Mouse (Mus musculus) intestine, embryonic 15.5 days (tissue): ENCODE measurements around the gene Shkbp1. TPM values are rescaled to one million over a fixed set of nuclear protein-coding genes. Genes with fewer than 3 reads are reported as not detected.

Source experiments
- ATAC-seq: fragments of 200-750 bp; cut with Nextera tagmentation; 2 replicates; pipeline ENCODE4 v1.8.0; 2017; ENCODE audit warnings: moderate TSS enrichment, moderate library complexity
- H3K27ac ChIP-seq: fragments of 300-500 bp; sonication (generic); 2 replicates; pipeline ENCODE4 v1.5.1; 2015; ENCODE audit warnings: mild to moderate bottlenecking, inconsistent platforms
- H3K27me3 ChIP-seq: fragments of 300-500 bp; sonication (generic); replicated peaks from 2 replicates; pipeline ENCODE4 v1.6.1; 2015; ENCODE audit warnings: inconsistent platforms
- H3K36me3 ChIP-seq: fragments of 300-500 bp; sonication (generic); 2 replicates; pipeline ENCODE4 v1.6.1; 2015; ENCODE audit warnings: inconsistent platforms
- H3K4me1 ChIP-seq: fragments of 300-500 bp; sonication (generic); replicated peaks from 2 replicates; pipeline ENCODE4 v1.6.1; 2015; ENCODE audit warnings: inconsistent platforms
- H3K4me2 ChIP-seq: fragments of 300-500 bp; sonication (generic); replicated peaks from 2 replicates; pipeline ENCODE4 v1.6.1; 2015; ENCODE audit warnings: mild to moderate bottlenecking, inconsistent platforms
- H3K4me3 ChIP-seq: fragments of 300-500 bp; sonication (generic); replicated peaks from 2 replicates; pipeline ENCODE4 v1.5.1; 2015; ENCODE audit warnings: inconsistent platforms
- H3K9ac ChIP-seq: fragments of 300-500 bp; sonication (generic); 2 replicates; pipeline ENCODE4 v1.6.1; 2015; ENCODE audit warnings: inconsistent platforms
- H3K9me3 ChIP-seq: fragments of 300-500 bp; sonication (generic); 2 replicates; pipeline ENCODE4 v1.6.1; 2016; ENCODE audit warnings: inconsistent platforms
- whole genome bisulfite sequencing: fragments of 180-500 bp; shearing (Covaris S2); methylation state at CpG from one replicate; pipeline ENCODE4 v1.1.7; 2015; 5-methylcytosine and 5-hydroxymethylcytosine counted together
- polyA plus RNA-seq: library from polyadenylated mRNA; unstranded; fragments of >200 nt; fragmentation: Nextera tagmentation; extraction: Ambion mirVana; gene quantifications from 2 replicates; pipeline ENCODE4 v1.2.1, GENCODE M21; 2015

The Shkbp1 gene
- polyA plus RNA-seq, 1 experiment from 2014 or later: 35.0 TPM

GRCm38 (mm10) chr7:27360749-27361148, 4.9 kb upstream of the Shkbp1 start:
- Histone ChIP-seq H3K9ac (no peak overlapping the region), H3K4me2 (peak overlapping the region; percentile 92), H3K36me3 (no peaks in the 10 kb centered on the region), H3K27ac (no peak overlapping the region), H3K4me1 (peaks cover 14% of the 10 kb centered on the region), H3K9me3 (no peaks in the 10 kb centered on the region), H3K27me3 (peaks cover 27% of the 10 kb centered on the region), H3K4me3 (peak overlapping the region; percentile 5; the same call in 1 of the 2 replicates)
- ATAC-seq: no peak
- 53% methylated on average over 6 of the region's 6 CpGs for whole genome bisulfite sequencing

GRCm38 (mm10) chr7:27359706-27360358, 4.0 kb upstream of the Shkbp1 start:
- no peak overlapping the region for H3K4me3 ChIP-seq
- no peak for ATAC-seq
- H3K27ac ChIP-seq: no peak overlapping the region
- no peaks in the 10 kb centered on the region for H3K36me3 ChIP-seq
- H3K27me3 ChIP-seq: peaks cover 18% of the 10 kb centered on the region
- 89% methylated on average over 9 of the region's 9 CpGs for WGBS
- H3K9ac ChIP-seq: no peak overlapping the region
- no peak overlapping the region for H3K4me2 ChIP-seq
- H3K4me1 ChIP-seq: peaks cover 14% of the 10 kb centered on the region
- H3K9me3 ChIP-seq: no peaks in the 10 kb centered on the region

- H3K9ac ChIP-seq: no peak overlapping the region
- H3K27ac ChIP-seq: no peak overlapping the region
- no peaks in the 10 kb centered on the region for H3K9me3 ChIP-seq
- H3K36me3 ChIP-seq: no peaks in the 10 kb centered on the region
- H3K4me1 ChIP-seq: peaks cover 18% of the 10 kb centered on the region
- H3K27me3 ChIP-seq: peaks cover 11% of the 10 kb centered on the region
- H3K4me3 ChIP-seq: no peak overlapping the region
- H3K4me2 ChIP-seq: no peak overlapping the region
- no peak for ATAC-seq
- WGBS: 70% methylated on average over 2 of the region's 2 CpGs
Measured at GRCm38 (mm10) chr7:27359162-27359561, 3.3 kb upstream of the Shkbp1 start.

- Histone ChIP-seq H3K9ac (no peak overlapping the region), H3K4me1 (peaks cover 18% of the 10 kb centered on the region), H3K9me3 (no peaks in the 10 kb centered on the region), H3K36me3 (no peaks in the 10 kb centered on the region), H3K27ac (peak overlapping the region; percentile 85), H3K27me3 (0 out of 2 replicates have a peak, but pooled peaks cover 3% of the 10 kb centered on the region), H3K4me3 (0 out of 2 replicates have a peak overlapping the region, but pooled peaks have one; percentile 74), H3K4me2 (peak overlapping the region; percentile 82)
- 22% methylated on average over 3 of the region's 3 CpGs for WGBS
- no peak for ATAC-seq
Measured at GRCm38 (mm10) chr7:27357595-27357978, 1.8 kb upstream of the Shkbp1 start.

- 6% methylated on average over 27 of the region's 27 CpGs for WGBS
- ATAC-seq: no peak
- Histone ChIP-seq H3K9ac (peak within 1 kb of the TSS; percentile 38), H3K36me3 (no peaks in the 10 kb centered on the region), H3K4me2 (peak within 1 kb of the TSS; percentile 82), H3K4me3 (peak within 1 kb of the TSS; percentile 74), H3K9me3 (no peaks in the 10 kb centered on the region), H3K4me1 (peaks cover 18% of the 10 kb centered on the region), H3K27me3 (no peaks in the 10 kb centered on the region), H3K27ac (peak within 1 kb of the TSS; percentile 85)
Measured at GRCm38 (mm10) chr7:27356861-27357594, 1.2 kb upstream of the Shkbp1 start, which contains the start of gene Gm20479. Gene Gm20479 (minus strand): TSS chr7:27357419.

- peak; percentile 39 for ATAC-seq
- H3K4me1 ChIP-seq: peaks cover 18% of the 10 kb centered on the region
- peak overlapping the region; percentile 82 for H3K4me2 ChIP-seq
- H3K36me3 ChIP-seq: no peaks in the 10 kb centered on the region
- no peaks in the 10 kb centered on the region for H3K9me3 ChIP-seq
- no peaks in the 10 kb centered on the region for H3K27me3 ChIP-seq
- peak overlapping the region; percentile 74 for H3K4me3 ChIP-seq
- peak overlapping the region; percentile 85 for H3K27ac ChIP-seq
- peak overlapping the region; percentile 38; the same call in 1 of the 2 replicates for H3K9ac ChIP-seq
- under 1% methylated on average over 16 of the region's 16 CpGs for WGBS
Measured at GRCm38 (mm10) chr7:27356248-27356647, 429 bp upstream of the Shkbp1 start.

GRCm38 (mm10) chr7:27355261-27355660, 558 bp downstream of the Shkbp1 start:
- Histone ChIP-seq H3K27ac (peak overlapping the region; percentile 40; the same call in 1 of the 2 replicates), H3K4me1 (peaks cover 18% of the 10 kb centered on the region), H3K27me3 (no peaks in the 10 kb centered on the region), H3K4me3 (peak overlapping the region; percentile 74), H3K9me3 (no peaks in the 10 kb centered on the region), H3K36me3 (0 out of 2 replicates have a peak, but pooled peaks cover 4% of the 10 kb centered on the region), H3K9ac (peak overlapping the region; percentile 57), H3K4me2 (peak overlapping the region; percentile 82)
- 8% methylated on average over 14 of the region's 14 CpGs for WGBS
- ATAC-seq: no peak

- H3K9me3 ChIP-seq: no peaks in the 10 kb centered on the region
- H3K27me3 ChIP-seq: no peaks in the 10 kb centered on the region
- H3K36me3 ChIP-seq: 0 out of 2 replicates have a peak, but pooled peaks cover 5% of the 10 kb centered on the region
- no peak overlapping the region for H3K9ac ChIP-seq
- peaks cover 18% of the 10 kb centered on the region for H3K4me1 ChIP-seq
- no peak overlapping the region for H3K27ac ChIP-seq
- H3K4me2 ChIP-seq: peak overlapping the region; percentile 82
- ATAC-seq: no peak
- 0 out of 2 replicates have a peak overlapping the region, but pooled peaks have one; percentile 2 for H3K4me3 ChIP-seq
- WGBS: 45% methylated on average over 4 of the region's 4 CpGs
Measured at GRCm38 (mm10) chr7:27354783-27355182, 1.0 kb downstream of the Shkbp1 start.

GRCm38 (mm10) chr7:27354144-27354543, 1.7 kb downstream of the Shkbp1 start:
- H3K27ac ChIP-seq: no peak overlapping the region
- H3K27me3 ChIP-seq: no peaks in the 10 kb centered on the region
- H3K4me2 ChIP-seq: peak overlapping the region; percentile 82
- no peak overlapping the region for H3K9ac ChIP-seq
- peak; percentile 54 for ATAC-seq
- WGBS: 28% methylated on average over 6 of the region's 6 CpGs
- peaks cover 18% of the 10 kb centered on the region for H3K4me1 ChIP-seq
- H3K36me3 ChIP-seq: 0 out of 2 replicates have a peak, but pooled peaks cover 5% of the 10 kb centered on the region
- H3K4me3 ChIP-seq: 0 out of 2 replicates have a peak overlapping the region, but pooled peaks have one; percentile 2
- no peaks in the 10 kb centered on the region for H3K9me3 ChIP-seq

- Histone ChIP-seq H3K27me3 (no peaks in the 10 kb centered on the region), H3K9me3 (no peaks in the 10 kb centered on the region), H3K4me3 (no peak overlapping the region), H3K4me2 (no peak overlapping the region), H3K9ac (no peak overlapping the region), H3K36me3 (peaks cover 5% of the 10 kb centered on the region; the same call in 1 of the 2 replicates), H3K4me1 (no peaks in the 10 kb centered on the region), H3K27ac (no peak overlapping the region)
- ATAC-seq: no peak
- 28% methylated on average over 6 of the region's 6 CpGs for WGBS
Measured at GRCm38 (mm10) chr7:27345444-27345843, 10.4 kb downstream of the Shkbp1 start.

- Histone ChIP-seq H3K4me1 (peaks cover 2% of the 10 kb centered on the region; the same call in 1 of the 2 replicates), H3K36me3 (0 out of 2 replicates have a peak, but pooled peaks cover 3% of the 10 kb centered on the region), H3K27ac (no peak overlapping the region), H3K9ac (no peak overlapping the region), H3K4me3 (no peak overlapping the region), H3K4me2 (no peak overlapping the region), H3K9me3 (no peaks in the 10 kb centered on the region), H3K27me3 (0 out of 2 replicates have a peak, but pooled peaks cover 3% of the 10 kb centered on the region)
- 51% methylated on average over 4 of the region's 4 CpGs for WGBS
- no peak for ATAC-seq
Measured at GRCm38 (mm10) chr7:27342595-27342994, 13.2 kb downstream of the Shkbp1 start.

GRCm38 (mm10) chr7:27339519-27339918, 16.3 kb downstream of the Shkbp1 start:
- Histone ChIP-seq H3K4me2 (no peak overlapping the region), H3K4me1 (peaks cover 25% of the 10 kb centered on the region), H3K27me3 (peaks cover 19% of the 10 kb centered on the region), H3K36me3 (0 out of 2 replicates have a peak, but pooled peaks cover 3% of the 10 kb centered on the region), H3K27ac (no peak overlapping the region), H3K9ac (no peak overlapping the region), H3K4me3 (no peak overlapping the region), H3K9me3 (no peaks in the 10 kb centered on the region)
- ATAC-seq: no peak
- 28% methylated on average over 7 of the region's 7 CpGs for WGBS
